Mouse (Mus musculus): ENCODE results near the gene Fstl3. TPM values are rescaled to one million over a fixed set of nuclear protein-coding genes. Genes with fewer than 3 reads are reported as not detected.
"Not testable (repeated sequence)": the region's sequence is repeated elsewhere in the genome, so short reads cannot be mapped to it uniquely, and the experiment has no call there.

The Fstl3 gene
- polyA plus RNA-seq, 1 experiment from 2014 or later: 1.1 TPM

GRCm38 (mm10) chr10:79756660-79757059 is 20.4 kb upstream of the Fstl3 start:
- no peak overlapping the region for H3K4me2 ChIP-seq (ENCODE audit: low read length)
- no peak overlapping the region for H3K9ac ChIP-seq (replicated peaks; ENCODE audit: low read depth, low read length)
- no peaks in the 10 kb centered on the region for H3K27me3 ChIP-seq (replicated peaks; ENCODE audit: control insufficient read depth, insufficient read depth, low read length)
- peaks cover 6% of the 10 kb centered on the region; the same call in 1 of the 2 replicates for H3K4me1 ChIP-seq (replicated peaks; ENCODE audit: control insufficient read depth, insufficient read depth, low read length)
- no peak overlapping the region for H3K4me3 ChIP-seq (replicated peaks; ENCODE audit: low read length)
- H3K36me3 ChIP-seq (ENCODE audit: control insufficient read depth, insufficient read depth): peaks cover 28% of the 10 kb centered on the region
- 88% methylated on average over 24 of the region's 24 CpGs for WGBS
- H3K27ac ChIP-seq (ENCODE audit: low read length): no peak overlapping the region
- no peak for ATAC-seq
- no peaks in the 10 kb centered on the region for H3K9me3 ChIP-seq (ENCODE audit: control insufficient read depth, low read length)

- H3K27me3 ChIP-seq (replicated peaks; ENCODE audit: control insufficient read depth, insufficient read depth, low read length); H3K27ac ChIP-seq (ENCODE audit: low read length); H3K4me1 ChIP-seq (replicated peaks; ENCODE audit: control insufficient read depth, insufficient read depth, low read length); H3K4me3 ChIP-seq (replicated peaks; ENCODE audit: low read length); H3K9me3 ChIP-seq (ENCODE audit: control insufficient read depth, low read length); H3K4me2 ChIP-seq (ENCODE audit: low read length); H3K9ac ChIP-seq (replicated peaks; ENCODE audit: low read depth, low read length); ATAC-seq: not testable (repeated sequence)
- 100% methylated on average over 1 of the region's 1 CpGs for WGBS
- H3K36me3 ChIP-seq (ENCODE audit: control insufficient read depth, insufficient read depth): peaks cover 31% of the 10 kb centered on the region
These were observed 17.4 kb upstream of the Fstl3 start for GRCm38 (mm10) chr10:79759675-79760074.

DNA sequence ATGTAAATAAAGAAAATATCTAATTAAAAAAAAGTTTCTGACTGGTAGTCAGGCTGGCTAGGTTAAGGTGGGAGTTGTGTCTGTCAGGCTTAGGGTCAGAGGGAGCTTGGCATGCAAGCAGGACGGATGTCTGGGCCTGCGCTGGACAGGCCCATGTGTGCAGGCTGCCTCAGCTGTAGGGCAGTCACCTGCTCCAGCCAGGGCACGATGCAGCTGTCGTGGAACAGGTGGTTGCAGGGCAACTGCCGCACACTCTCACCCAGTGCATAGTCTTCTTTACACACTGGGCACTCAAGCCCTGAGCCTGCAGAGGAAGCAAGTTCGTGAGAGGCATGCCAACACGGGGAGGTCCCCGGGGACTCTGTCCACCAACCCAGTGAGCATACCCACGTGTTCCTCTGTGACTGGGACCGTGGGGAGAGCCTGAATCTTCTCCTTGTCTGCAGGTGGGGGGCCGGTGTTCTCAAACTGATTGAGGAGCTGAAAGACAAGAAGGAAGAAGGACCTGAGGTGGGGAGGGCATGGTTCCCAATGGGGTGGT is 16.4 kb upstream of the Fstl3 start:
- Histone ChIP-seq H3K9me3 (ENCODE audit: control insufficient read depth, low read length) (no peaks in the 10 kb centered on the region), H3K9ac (replicated peaks; ENCODE audit: low read depth, low read length) (no peak overlapping the region), H3K4me1 (replicated peaks; ENCODE audit: control insufficient read depth, insufficient read depth, low read length) (peaks cover 13% of the 10 kb centered on the region), H3K4me2 (ENCODE audit: low read length) (no peak overlapping the region), H3K27ac (ENCODE audit: low read length) (no peak overlapping the region), H3K36me3 (ENCODE audit: control insufficient read depth, insufficient read depth) (peaks cover 31% of the 10 kb centered on the region), H3K27me3 (replicated peaks; ENCODE audit: control insufficient read depth, insufficient read depth, low read length) (no peaks in the 10 kb centered on the region), H3K4me3 (replicated peaks; ENCODE audit: low read length) (no peak overlapping the region)
- no peak for ATAC-seq
- WGBS: 98% methylated on average over 11 of the region's 11 CpGs

GRCm38 (mm10) chr10:79762875-79763274 is 14.2 kb upstream of the Fstl3 start:
- 91% methylated on average over 3 of the region's 3 CpGs for WGBS
- H3K9ac ChIP-seq (replicated peaks; ENCODE audit: low read depth, low read length): no peak overlapping the region

DNA sequence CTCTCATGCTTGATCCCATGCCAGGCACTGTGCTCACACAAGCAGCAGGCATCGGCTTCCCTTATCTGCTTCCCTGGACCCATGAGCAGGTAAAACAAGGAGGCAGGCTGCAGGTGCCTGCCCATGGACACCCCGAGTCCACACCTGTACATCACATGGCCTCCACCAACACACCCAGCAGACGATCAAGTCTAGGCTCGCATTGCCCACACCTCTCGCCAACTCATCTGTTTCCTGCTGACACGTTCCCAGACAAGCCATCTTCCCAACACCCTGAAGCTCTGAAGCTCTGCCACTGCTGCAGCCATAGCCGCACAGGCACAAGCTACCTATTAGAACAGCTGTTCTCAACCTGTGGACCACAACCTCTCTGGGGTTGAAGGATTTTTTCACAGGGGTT is 12.8 kb upstream of the Fstl3 start:
- H3K4me1 ChIP-seq (replicated peaks; ENCODE audit: control insufficient read depth, insufficient read depth, low read length): peaks cover 31% of the 10 kb centered on the region
- H3K9ac ChIP-seq (replicated peaks; ENCODE audit: low read depth, low read length): no peak overlapping the region
- no peaks in the 10 kb centered on the region for H3K27me3 ChIP-seq (replicated peaks; ENCODE audit: control insufficient read depth, insufficient read depth, low read length)
- no peaks in the 10 kb centered on the region for H3K9me3 ChIP-seq (ENCODE audit: control insufficient read depth, low read length)
- H3K4me2 ChIP-seq (ENCODE audit: low read length): no peak overlapping the region
- no peak overlapping the region for H3K4me3 ChIP-seq (replicated peaks; ENCODE audit: low read length)
- H3K27ac ChIP-seq (ENCODE audit: low read length): no peak overlapping the region
- peaks cover 17% of the 10 kb centered on the region for H3K36me3 ChIP-seq (ENCODE audit: control insufficient read depth, insufficient read depth)
- WGBS: 89% methylated on average over 7 of the region's 7 CpGs
- ATAC-seq: no peak

More at GRCm38 (mm10) chr10:79762875-79763274, 14.2 kb upstream of the Fstl3 start:
- Histone ChIP-seq H3K4me3 (replicated peaks; ENCODE audit: low read length) (no peak overlapping the region), H3K27me3 (replicated peaks; ENCODE audit: control insufficient read depth, insufficient read depth, low read length) (no peaks in the 10 kb centered on the region), H3K4me2 (ENCODE audit: low read length) (no peak overlapping the region), H3K36me3 (ENCODE audit: control insufficient read depth, insufficient read depth) (peaks cover 28% of the 10 kb centered on the region), H3K4me1 (replicated peaks; ENCODE audit: control insufficient read depth, insufficient read depth, low read length) (peaks cover 23% of the 10 kb centered on the region), H3K27ac (ENCODE audit: low read length) (no peak overlapping the region), H3K9me3 (ENCODE audit: control insufficient read depth, low read length) (no peaks in the 10 kb centered on the region)
- no peak for ATAC-seq

- H3K9ac ChIP-seq (replicated peaks; ENCODE audit: low read depth, low read length): peak overlapping the region; percentile 94
These were observed 11.8 kb upstream of the Fstl3 start for GRCm38 (mm10) chr10:79765228-79765745.

DNA sequence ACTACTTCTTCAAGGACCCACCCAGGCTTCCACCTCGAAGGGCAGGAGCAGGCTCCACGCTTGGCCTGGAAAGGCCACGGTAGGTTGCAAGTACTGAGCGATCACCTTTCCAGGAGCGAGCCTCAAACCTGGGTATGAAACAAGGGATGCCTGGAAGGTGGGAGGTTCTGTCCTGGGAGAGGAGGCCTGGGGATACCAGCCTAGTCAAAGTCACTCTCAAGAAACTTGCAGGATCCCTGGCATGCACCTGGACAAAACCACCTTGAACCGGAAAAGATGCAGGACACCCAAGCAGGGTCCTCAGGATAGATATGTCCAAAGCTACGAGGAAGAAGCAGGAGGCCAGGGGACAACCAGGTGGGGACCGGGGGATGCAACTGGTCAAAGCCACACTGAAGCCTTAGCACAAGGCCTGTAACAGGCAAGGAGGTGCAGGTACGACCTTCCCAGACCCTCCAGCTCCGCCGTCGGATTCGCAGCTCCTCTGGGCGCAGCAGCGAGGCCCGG is 11.0 kb upstream of the Fstl3 start:
- ATAC-seq: no peak
- 6% methylated on average over 16 of the region's 16 CpGs for WGBS
- Histone ChIP-seq H3K4me2 (ENCODE audit: low read length) (peak overlapping the region; percentile 71), H3K27ac (ENCODE audit: low read length) (peak overlapping the region; percentile 95), H3K4me1 (replicated peaks; ENCODE audit: control insufficient read depth, insufficient read depth, low read length) (peaks cover 31% of the 10 kb centered on the region), H3K9me3 (ENCODE audit: control insufficient read depth, low read length) (no peaks in the 10 kb centered on the region), H3K27me3 (replicated peaks; ENCODE audit: control insufficient read depth, insufficient read depth, low read length) (no peaks in the 10 kb centered on the region), H3K36me3 (ENCODE audit: control insufficient read depth, insufficient read depth) (peaks cover 9% of the 10 kb centered on the region), H3K9ac (replicated peaks; ENCODE audit: low read depth, low read length) (peak overlapping the region; percentile 94), H3K4me3 (replicated peaks; ENCODE audit: low read length) (peak overlapping the region; percentile 94)

More at GRCm38 (mm10) chr10:79765228-79765745, 11.8 kb upstream of the Fstl3 start:
- 57% methylated on average over 2 of the region's 2 CpGs for WGBS
- Histone ChIP-seq H3K4me2 (ENCODE audit: low read length) (peak overlapping the region; percentile 71), H3K27me3 (replicated peaks; ENCODE audit: control insufficient read depth, insufficient read depth, low read length) (no peaks in the 10 kb centered on the region), H3K9me3 (ENCODE audit: control insufficient read depth, low read length) (no peaks in the 10 kb centered on the region), H3K36me3 (ENCODE audit: control insufficient read depth, insufficient read depth) (peaks cover 15% of the 10 kb centered on the region), H3K27ac (ENCODE audit: low read length) (no peak overlapping the region), H3K4me1 (replicated peaks; ENCODE audit: control insufficient read depth, insufficient read depth, low read length) (peaks cover 31% of the 10 kb centered on the region), H3K4me3 (replicated peaks; ENCODE audit: low read length) (peak overlapping the region; percentile 94)
- ATAC-seq: no peak

GRCm38 (mm10) chr10:79766508-79767325 is 10.4 kb upstream of the Fstl3 start, which contains the start of gene Rnf126:
TSS of gene Rnf126 (minus strand) at chr10:79766952.
- Histone ChIP-seq H3K36me3 (ENCODE audit: control insufficient read depth, insufficient read depth) (peaks cover 3% of the 10 kb centered on the region; the same call in 1 of the 2 replicates), H3K9ac (replicated peaks; ENCODE audit: low read depth, low read length) (peak within 1 kb of the TSS; percentile 94), H3K4me3 (replicated peaks; ENCODE audit: low read length) (peak within 1 kb of the TSS; percentile 94), H3K4me2 (ENCODE audit: low read length) (peak within 1 kb of the TSS; percentile 71), H3K4me1 (replicated peaks; ENCODE audit: control insufficient read depth, insufficient read depth, low read length) (peaks cover 31% of the 10 kb centered on the region), H3K27me3 (replicated peaks; ENCODE audit: control insufficient read depth, insufficient read depth, low read length) (no peaks in the 10 kb centered on the region), H3K9me3 (ENCODE audit: control insufficient read depth, low read length) (no peaks in the 10 kb centered on the region), H3K27ac (ENCODE audit: low read length) (peak within 1 kb of the TSS; percentile 95)
- WGBS: under 1% methylated on average over 100 of the region's 101 CpGs
- ATAC-seq: peak; percentile 82

All from forebrain, embryonic 16.5 days (tissue).